25 mouse cellular contexts compared by ENCODE assay signal in the genomic region with DNA sequence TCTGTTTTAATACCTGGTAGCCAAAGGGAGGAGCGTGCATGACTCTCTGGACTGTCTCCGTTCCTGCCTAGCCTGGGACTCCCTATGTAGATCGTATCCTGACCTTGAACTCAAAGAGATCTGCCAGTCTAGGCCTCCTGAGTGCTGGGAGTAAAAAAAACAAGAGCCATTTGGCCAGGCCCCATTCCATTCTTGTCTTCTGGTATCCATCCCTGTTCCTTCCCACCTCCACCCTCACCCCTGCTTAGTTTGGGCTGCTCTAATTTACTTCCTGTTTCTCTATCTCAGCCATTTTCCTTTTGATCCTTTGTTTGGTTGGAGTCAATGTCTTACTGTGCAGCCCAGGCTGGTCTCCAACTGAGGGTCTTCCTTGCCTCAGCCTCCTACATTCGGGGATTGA.
"Had no signal": no experiment of that assay in that cellular context is flagged by ENCODE, and none has a peak within 500 bp of the region (broad histone marks: within the 10 kb centered on the region; RNA-seq: fewer than 3 reads in every experiment).

No protein-coding gene starts in this region.

- H3K4me1 ChIP-seq: heart, embryonic 13.5 days; heart, embryonic 15.5 days; hindbrain, embryonic 13.5 days; hindbrain, embryonic 15.5 days; limb, embryonic 13.5 days; limb, embryonic 15.5 days; liver, embryonic 13.5 days; liver, embryonic 15.5 days had no signal

- H3K27me3 ChIP-seq: heart, embryonic 13.5 days; heart, embryonic 15.5 days; hindbrain, embryonic 13.5 days; hindbrain, embryonic 15.5 days; limb, embryonic 13.5 days; limb, embryonic 15.5 days; liver, embryonic 13.5 days; liver, embryonic 15.5 days had no signal

- ATAC-seq: hindbrain, postnatal 0 days; intestine, embryonic 16.5 days; liver, postnatal 0 days had no signal

- DNase-seq: gastrocnemius, postnatal 14 days; gastrocnemius, postnatal 36 days; heart, adult 11 months; heart, adult 2 months; heart, postnatal 14 days; heart, postnatal 36 days; kidney, adult 18-20 months; kidney, adult 8-10 months; kidney, postnatal 10 days; kidney, postnatal 4 days; layer of hippocampus, postnatal 36 days; left cerebral cortex, postnatal 4 days; liver, embryonic 13.5 days; liver, postnatal 0 days had no signal

- H3K9me3 ChIP-seq: heart, embryonic 13.5 days; heart, embryonic 15.5 days; hindbrain, embryonic 13.5 days; hindbrain, embryonic 15.5 days; limb, embryonic 13.5 days; limb, embryonic 15.5 days; liver, embryonic 13.5 days; liver, embryonic 15.5 days had no signal

- H3K36me3 ChIP-seq: heart, embryonic 13.5 days; heart, embryonic 15.5 days; hindbrain, embryonic 13.5 days; hindbrain, embryonic 15.5 days; limb, embryonic 13.5 days; limb, embryonic 15.5 days; liver, embryonic 13.5 days; liver, embryonic 15.5 days had no signal

- H3K27ac ChIP-seq: heart, adult 2 months; heart, embryonic 13.5 days; heart, embryonic 15.5 days; hindbrain, embryonic 13.5 days; hindbrain, embryonic 15.5 days; hindbrain, postnatal 0 days; layer of hippocampus, adult 2 months; limb, embryonic 13.5 days; limb, embryonic 15.5 days; liver, embryonic 13.5 days; liver, embryonic 15.5 days had no signal

- H3K9ac ChIP-seq: heart, embryonic 13.5 days; heart, embryonic 15.5 days; hindbrain, embryonic 13.5 days; hindbrain, embryonic 15.5 days; limb, embryonic 13.5 days; limb, embryonic 15.5 days; liver, embryonic 13.5 days; liver, embryonic 15.5 days; liver, postnatal 0 days had no signal

- H3K4me3 ChIP-seq: heart, adult 2 months; heart, embryonic 13.5 days; heart, embryonic 15.5 days; hindbrain, embryonic 13.5 days; hindbrain, embryonic 15.5 days; layer of hippocampus, adult 2 months; limb, embryonic 13.5 days; limb, embryonic 15.5 days; liver, embryonic 13.5 days; liver, embryonic 15.5 days had no signal

- H3K4me2 ChIP-seq: heart, embryonic 11.5 days; heart, embryonic 13.5 days; heart, embryonic 15.5 days; hindbrain, embryonic 13.5 days; hindbrain, embryonic 15.5 days; limb, embryonic 13.5 days; limb, embryonic 15.5 days; liver, embryonic 13.5 days; liver, embryonic 15.5 days had no signal
